Mouse (Mus musculus): ENCODE results near the gene Elp6. TPM values are rescaled to one million over a fixed set of nuclear protein-coding genes. Genes with fewer than 3 reads are reported as not detected.
A peak's percentile ranks its signal among the peaks of the same experiment; 100 is the strongest.

Elp6 gene
- total RNA-seq (2021), result 1 to 10 TPM; 4.8 to 5.5 TPM
- long read RNA-seq, experiment 1, transcript Elp6-205 (7 exons, 1,304 nt), result major isoform, 6 of 12 reads
- long read RNA-seq, experiment 1, partial matches to known transcripts, result 1 of 12 reads
- long read RNA-seq, experiment 1, other reads (novel, unspliced or antisense), result 5 of 12 reads
- long read RNA-seq, experiment 2, partial matches to known transcripts, result 1 of 7 reads
- long read RNA-seq, experiment 2, other reads (novel, unspliced or antisense), result 3 of 7 reads

GRCm38 (mm10) chr9:110304969-110305651 lies at the start of gene Elp6:
Gene Elp6, plus strand, starts transcription at chr9:110305173.
- peak; percentile 70 to 88 for DNase-seq (ENCODE audit: low spot score in 2 of 2)

GRCm38 (mm10) chr9:110255407-110256019 lies 49.5 kb upstream of the Elp6 start:
- DNase-seq (ENCODE audit: low spot score in 2 of 2), result no peak

- DNase-seq (ENCODE audit: low spot score in 2 of 2), result no peak
Measured at GRCm38 (mm10) chr9:110258646-110259045, 46.3 kb upstream of the Elp6 start.

GRCm38 (mm10) chr9:110259118-110259517 lies 45.9 kb upstream of the Elp6 start:
- no peak for DNase-seq (ENCODE audit: low spot score in 2 of 2)

- DNase-seq (ENCODE audit: low spot score in 2 of 2), result no peak
Measured at GRCm38 (mm10) chr9:110263181-110263580, 41.8 kb upstream of the Elp6 start.

GRCm38 (mm10) chr9:110264991-110265390 lies 40.0 kb upstream of the Elp6 start:
- no peak for DNase-seq (ENCODE audit: low spot score in 2 of 2)

GRCm38 (mm10) chr9:110268416-110268815 lies 36.6 kb upstream of the Elp6 start:
- DNase-seq (ENCODE audit: low spot score in 2 of 2), result no peak

- no peak for DNase-seq (ENCODE audit: low spot score in 2 of 2)
Measured at GRCm38 (mm10) chr9:110272330-110272729, 32.6 kb upstream of the Elp6 start.

GRCm38 (mm10) chr9:110273507-110273906 lies 31.5 kb upstream of the Elp6 start:
- no peak for DNase-seq (ENCODE audit: low spot score in 2 of 2)

GRCm38 (mm10) chr9:110275882-110276281 lies 29.1 kb upstream of the Elp6 start:
- no peak for DNase-seq (ENCODE audit: low spot score in 2 of 2)

- no peak for DNase-seq (ENCODE audit: low spot score in 2 of 2)
Measured at GRCm38 (mm10) chr9:110277431-110277881, 27.5 kb upstream of the Elp6 start.

- DNase-seq (ENCODE audit: low spot score in 2 of 2), result no peak
Measured at GRCm38 (mm10) chr9:110284075-110284697, 20.8 kb upstream of the Elp6 start.

GRCm38 (mm10) chr9:110287321-110287924 lies 17.6 kb upstream of the Elp6 start:
- DNase-seq (ENCODE audit: low spot score in 2 of 2), result no peak

GRCm38 (mm10) chr9:110293254-110293718 lies 11.7 kb upstream of the Elp6 start:
- DNase-seq (ENCODE audit: low spot score in 2 of 2), result no peak

GRCm38 (mm10) chr9:110293873-110294415 lies 11.0 kb upstream of the Elp6 start:
- DNase-seq (ENCODE audit: low spot score in 2 of 2), result no peak

GRCm38 (mm10) chr9:110294786-110295185 lies 10.2 kb upstream of the Elp6 start:
- no peak for DNase-seq (ENCODE audit: low spot score in 2 of 2)

GRCm38 (mm10) chr9:110296867-110297627 lies 7.9 kb upstream of the Elp6 start:
- peak; percentile 56 to 77 for DNase-seq (ENCODE audit: low spot score in 2 of 2)

- no peak for DNase-seq (ENCODE audit: low spot score in 2 of 2)
Measured at GRCm38 (mm10) chr9:110304516-110304915, 457 bp upstream of the Elp6 start.

GRCm38 (mm10) chr9:110306371-110306770 lies 1.4 kb downstream of the Elp6 start:
- no peak for DNase-seq (ENCODE audit: low spot score in 2 of 2)

- no peak for DNase-seq (ENCODE audit: low spot score in 2 of 2)
Measured at GRCm38 (mm10) chr9:110314706-110315105, 9.7 kb downstream of the Elp6 start.
